Mouse (Mus musculus): ENCODE data around the gene Olfr670.
"Not testable (repeated sequence)": the region's sequence is repeated elsewhere in the genome, so short reads cannot be mapped to it uniquely, and the experiment has no call there.

The Olfr670 gene

GRCm38 (mm10) chr7:104962520-104962919 lies at the start of gene Olfr670:
TSS of gene Olfr670 (minus strand) at chr7:104962620.
- DNase-seq: no peak

- no peak for DNase-seq
Measured at GRCm38 (mm10) chr7:105001929-105002328, 39.5 kb upstream of the Olfr670 start, which contains the start of gene Olfr672. TSS of gene Olfr672 (minus strand) at chr7:105002029.

- no peak for DNase-seq
Measured at GRCm38 (mm10) chr7:104979026-104979425, 16.6 kb upstream of the Olfr670 start, which contains the start of gene Olfr671. TSS of gene Olfr671 (minus strand) at chr7:104979126.

- not testable (repeated sequence) for DNase-seq
Measured at GRCm38 (mm10) chr7:104972507-104972906, 10.1 kb upstream of the Olfr670 start.

- not testable (repeated sequence) for DNase-seq
Measured at GRCm38 (mm10) chr7:104950234-104950633, 12.2 kb downstream of the Olfr670 start.

GRCm38 (mm10) chr7:104933940-104934339 lies 28.5 kb downstream of the Olfr670 start, which contains the start of gene Olfr669:
TSS of gene Olfr669 (plus strand) at chr7:104934240.
- no peak for DNase-seq

GRCm38 (mm10) chr7:104927957-104928356 lies 34.5 kb downstream of the Olfr670 start, which contains the start of gene Olfr668:
TSS of gene Olfr668 (minus strand) at chr7:104928057.
- no peak for DNase-seq

- no peak for DNase-seq
Measured at GRCm38 (mm10) chr7:104921382-104921781, 41.0 kb downstream of the Olfr670 start, which contains the start of gene Olfr667. TSS of gene Olfr667 (minus strand) at chr7:104921482.
